ENCODE assay signal across 8 mouse cellular contexts in genomic region chr7:127656946-127657345, GRCm38 (mm10). TPM values are rescaled to one million over a fixed set of nuclear protein-coding genes. Genes with fewer than 3 reads are reported as not detected.
A peak's percentile ranks its signal among the peaks of the same experiment; 100 is the strongest.
DNase-seq lines count a peak whose midpoint lies in the region; ATAC-seq and TF ChIP-seq lines count a peak whose summit lies in the region.

No protein-coding gene starts in this region.

- no peak for TF ChIP-seq POLR2A in kidney, adult 2 months (IDR thresholded peaks at IDR 0.05; ENCODE audit: low read depth, low read length)
- TF ChIP-seq POLR2A in ES-Bruce4 (IDR thresholded peaks at IDR 0.05; ENCODE audit: insufficient read depth, low read length), result no peak

- no peaks in the 10 kb centered on the region; the same call in 1 of the 2 replicates for H3K9me3 ChIP-seq in kidney, embryonic 16.5 days (ENCODE audit: low read length)
- no peaks in the 10 kb centered on the region for H3K9me3 ChIP-seq in ES-Bruce4 (replicated peaks; ENCODE audit: control insufficient read depth, insufficient read depth, low read length, poor library complexity, severe bottlenecking)

- H3K9ac ChIP-seq in kidney, embryonic 16.5 days (replicated peaks; ENCODE audit: low read length), result no peak overlapping the region
- no peak overlapping the region for H3K9ac ChIP-seq in ES-Bruce4 (ENCODE audit: low read depth, poor library complexity, severe bottlenecking)

- no peak for TF ChIP-seq EP300 in ES-Bruce4 (IDR thresholded peaks at IDR 0.05; ENCODE audit: insufficient read depth, low read depth, low read length)

- no peaks in the 10 kb centered on the region for H3K36me3 ChIP-seq in kidney, adult 2 months (ENCODE audit: control insufficient read depth, insufficient read depth, low read length)
- H3K36me3 ChIP-seq in kidney, embryonic 16.5 days (ENCODE audit: insufficient read depth, low read length), result no peaks in the 10 kb centered on the region
- no peaks in the 10 kb centered on the region for H3K36me3 ChIP-seq in ES-Bruce4 (ENCODE audit: control insufficient read depth, insufficient read depth, low read length, poor library complexity, severe bottlenecking)

- intact Hi-C loops in left cerebral cortex, postnatal 14 days (cut with DNase I), result loop anchor here (5.0 kb wide), 1 partner anchor 85 kb away; the partner anchor contains the start of gene Fbxl19

- TF ChIP-seq CTCF in kidney, adult 2 months (conservative IDR thresholded peaks at IDR 0.05; ENCODE audit: insufficient read depth, insufficient read length, low read depth, low read length), result peak; percentile 88
- peak; percentile 88 for TF ChIP-seq CTCF in ES-Bruce4 (IDR thresholded peaks at IDR 0.05; ENCODE audit: low read depth, low read length)

- ATAC-seq in kidney, embryonic 16.5 days (ENCODE audit: low FRiP score, low TSS enrichment), result no peak
- no peak for ATAC-seq in inflammation-experienced regulatory T-cells, adult 6 months

- no peak overlapping the region for H3K27ac ChIP-seq in kidney, adult 2 months (ENCODE audit: insufficient read depth, low read depth, low read length)
- no peak overlapping the region for H3K27ac ChIP-seq in kidney, embryonic 16.5 days (ENCODE audit: low read length)
- no peak overlapping the region for H3K27ac ChIP-seq in ES-Bruce4 (ENCODE audit: insufficient read depth, low read length)

- H3K4me1 ChIP-seq in kidney, adult 2 months (ENCODE audit: control insufficient read depth, insufficient read depth, low read length), result peaks cover 5% of the 10 kb centered on the region; the same call in 1 of the 2 replicates
- H3K4me1 ChIP-seq in kidney, embryonic 16.5 days (ENCODE audit: insufficient read depth, low read length), result peaks cover 6% of the 10 kb centered on the region
- H3K4me1 ChIP-seq in ES-Bruce4 (ENCODE audit: control insufficient read depth, insufficient read depth, low read length), result no peaks in the 10 kb centered on the region

- 35% methylated on average over 4 of the region's 4 CpGs for WGBS in kidney, adult 2 months
- 31% methylated on average over 4 of the region's 4 CpGs for WGBS in kidney, embryonic 16.5 days

- peak; percentile 86 for DNase-seq in kidney, adult 2 months
- peak; percentile 60 to 75 for DNase-seq in adrenal gland, adult 18-20 months (ENCODE audit: low spot score in 2 of 2)
- peak; percentile 79 for DNase-seq in embryo, embryonic 9.5 days (ENCODE audit: extremely low spot score)
- peak; percentile 62 to 76 for DNase-seq in left cerebral cortex, postnatal 14 days (ENCODE audit: low spot score in 2 of 2)
- DNase-seq in ovary, postnatal 14 days (ENCODE audit: low spot score), result peak; percentile 57

- no peaks in the 10 kb centered on the region for H3K27me3 ChIP-seq in kidney, adult 2 months (replicated peaks; ENCODE audit: control insufficient read depth, insufficient read depth, low read length)
- no peaks in the 10 kb centered on the region for H3K27me3 ChIP-seq in kidney, embryonic 16.5 days (ENCODE audit: insufficient read depth, low read length)
- H3K27me3 ChIP-seq in ES-Bruce4 (ENCODE audit: control insufficient read depth, insufficient read depth, low read length, poor library complexity, severe bottlenecking), result no peaks in the 10 kb centered on the region

- no peak overlapping the region for H3K4me2 ChIP-seq in kidney, embryonic 16.5 days (replicated peaks; ENCODE audit: low read depth, low read length)

- no peak overlapping the region for H3K4me3 ChIP-seq in kidney, adult 2 months (ENCODE audit: insufficient read depth, low read depth, low read length)
- H3K4me3 ChIP-seq in kidney, embryonic 16.5 days (ENCODE audit: low read length), result no peak overlapping the region
- H3K4me3 ChIP-seq in ES-Bruce4 (ENCODE audit: low read depth, low read length), result no peak overlapping the region

RNA-seq across cellular contexts. Expression of gene Zfp629, which starts 41.3 kb away (rescaled TPM):
- polyA plus RNA-seq in kidney, adult 2 months (2012; rRNA removed), result 12.3 and 16.9 TPM in 2 replicates
- 19.8 and 22.1 TPM in 2 replicates for polyA plus RNA-seq in kidney, embryonic 16.5 days (2015; fragmentation: Nextera tagmentation; extraction: Ambion mirVana)
- polyA plus RNA-seq in ES-Bruce4 (2011; ENCODE audit: insufficient read depth, insufficient read length, low read depth, missing spikeins), result 4.9 and 6.0 TPM in 2 replicates
- 10 to 100 TPM; 16.4 to 16.5 TPM for total RNA-seq in adrenal gland, adult 18-20 months (2021)
- total RNA-seq in left cerebral cortex, postnatal 14 days (2021), result 10 to 100 TPM; 24.1 to 25.7 TPM
- under 1 TPM in 2 of 3 experiments, not detected in 1; 0.74 to 0.92 TPM for polyA plus RNA-seq in inflammation-experienced regulatory T-cells, adult 6 months (2017; shearing (Covaris generic))

RNA-seq across cellular contexts. Expression of gene Bcl7c, which starts 51.8 kb away (rescaled TPM):
- 24.5 and 25.9 TPM in 2 replicates for polyA plus RNA-seq in kidney, adult 2 months (2012; rRNA removed)
- polyA plus RNA-seq in kidney, embryonic 16.5 days (2015; fragmentation: Nextera tagmentation; extraction: Ambion mirVana), result 50.5 and 54.5 TPM in 2 replicates
- polyA plus RNA-seq in ES-Bruce4 (2011; ENCODE audit: insufficient read depth, insufficient read length, low read depth, missing spikeins), result 48.6 and 49.8 TPM in 2 replicates
- 10 to 100 TPM; 53.4 to 88.2 TPM for total RNA-seq in adrenal gland, adult 18-20 months (2021)
- total RNA-seq in left cerebral cortex, postnatal 14 days (2021), result 10 to 100 TPM; 37.8 to 45.7 TPM
- polyA plus RNA-seq in inflammation-experienced regulatory T-cells, adult 6 months (2017; shearing (Covaris generic)), result 10 to 100 TPM in 1 of 3 experiments, 1 to 10 TPM in 2; 3.2 to 10.9 (median 4.9) TPM

RNA-seq across cellular contexts. Expression of gene Ctf1, which starts 55.6 kb away (rescaled TPM):
- polyA plus RNA-seq in kidney, adult 2 months (2012; rRNA removed), result 19.4 and 20.6 TPM in 2 replicates
- 14.0 and 14.7 TPM in 2 replicates for polyA plus RNA-seq in kidney, embryonic 16.5 days (2015; fragmentation: Nextera tagmentation; extraction: Ambion mirVana)
- polyA plus RNA-seq in ES-Bruce4 (2011; ENCODE audit: insufficient read depth, insufficient read length, low read depth, missing spikeins), result 8.8 and 13.9 TPM in 2 replicates
- total RNA-seq in adrenal gland, adult 18-20 months (2021), result 1 to 10 TPM; 3.3 to 4.8 TPM
- total RNA-seq in left cerebral cortex, postnatal 14 days (2021), result 1 to 10 TPM; 2.3 to 2.7 TPM
- polyA plus RNA-seq in inflammation-experienced regulatory T-cells, adult 6 months (2017; shearing (Covaris generic)), result not detected
